Mouse (Mus musculus) forebrain, postnatal 0 days (tissue): ENCODE measurements around the gene Flywch1. TPM values are rescaled to one million over a fixed set of nuclear protein-coding genes. Genes with fewer than 3 reads are reported as not detected.

ENCODE experiments used
- ATAC-seq: fragments of 200-750 bp; cut with Nextera tagmentation; 2 replicates; pipeline ENCODE4 v1.8.0; 2017; ENCODE audit warnings: mild to moderate bottlenecking, moderate library complexity
- DNase-seq: peaks from one replicate; pipeline ENCODE4 v3.0.0-alpha.2; 2015
- H3K27ac ChIP-seq: fragments of 300-500 bp; sonication (generic); 2 replicates; pipeline ENCODE4 v1.5.1; 2014; ENCODE audit warnings: low read depth, mild to moderate bottlenecking, antibody characterized with exemption, low read length, moderate library complexity, mixed read lengths
- H3K27me3 ChIP-seq: fragments of 300-500 bp; sonication (generic); 2 replicates; pipeline ENCODE4 v1.6.1; 2014; ENCODE audit warnings: mild to moderate bottlenecking, low read length, mixed read lengths; ENCODE audit not compliant: insufficient read depth
- H3K36me3 ChIP-seq: fragments of 300-500 bp; sonication (generic); 2 replicates; pipeline ENCODE4 v1.6.1; 2014; ENCODE audit warnings: mild to moderate bottlenecking, moderate library complexity; ENCODE audit not compliant: insufficient read depth
- H3K4me1 ChIP-seq: fragments of 300-500 bp; sonication (generic); 2 replicates; pipeline ENCODE4 v1.6.1; 2014; ENCODE audit warnings: antibody characterized with exemption; ENCODE audit not compliant: insufficient read depth
- H3K4me2 ChIP-seq: fragments of 300-500 bp; sonication (generic); 2 replicates; pipeline ENCODE4 v1.6.1; 2014; ENCODE audit warnings: low read depth, mild to moderate bottlenecking, moderate library complexity
- H3K4me3 ChIP-seq: fragments of 300-500 bp; sonication (generic); 2 replicates; pipeline ENCODE4 v1.5.1; 2014; ENCODE audit warnings: low read depth, low read length, mixed read lengths
- H3K9ac ChIP-seq: fragments of 300-500 bp; sonication (generic); 2 replicates; pipeline ENCODE4 v1.6.1; 2014; ENCODE audit warnings: mild to moderate bottlenecking
- H3K9me3 ChIP-seq: fragments of 300-500 bp; sonication (generic); 2 replicates; pipeline ENCODE4 v1.6.1; 2016; ENCODE audit warnings: low read length
- CTCF ChIP-seq: sonication (generic); IDR thresholded peaks from 2 replicates; pipeline ENCODE4 v1.5.1; 2016; ENCODE audit warnings: antibody characterized with exemption, control low read depth, low read depth
- WGBS: fragments of 180-500 bp; shearing (Covaris S2); extraction: QIAGEN DNeasy Blood & Tissue Kit; methylation state at CpG from one replicate; pipeline ENCODE4 v1.1.7; 2014; 5-methylcytosine and 5-hydroxymethylcytosine counted together
- polyA plus RNA-seq: library from polyadenylated mRNA; unstranded; fragments of >200 nt; fragmentation: Nextera tagmentation; extraction: Ambion mirVana; gene quantifications from 2 replicates; pipeline ENCODE4 v1.2.1, GENCODE M21; 2015
- total RNA-seq: library from RNA; depleted of rRNA; stranded (reverse); fragments of >200 nt; gene quantifications from 2 replicates; pipeline ENCODE4 v1.2.3, GENCODE M21; 2014

The Flywch1 gene
- total and polyA plus RNA-seq, 2 experiments from 2014 or later, result 135 to 189 TPM

GRCm38 (mm10) chr17:23770493-23770892 is 909 bp downstream of the Flywch1 start:
- Histone ChIP-seq H3K9me3 (no peaks in the 10 kb centered on the region), H3K27me3 (no peaks in the 10 kb centered on the region), H3K4me2 (peak overlapping the region; percentile 69), H3K4me3 (peak overlapping the region; percentile 85), H3K4me1 (peaks cover 4% of the 10 kb centered on the region; the same call in 1 of the 2 replicates), H3K27ac (peak overlapping the region; percentile 84), H3K9ac (peak overlapping the region; percentile 91), H3K36me3 (no peaks in the 10 kb centered on the region)
- 4% methylated on average over 2 of the region's 2 CpGs for WGBS
- no peak for TF ChIP-seq CTCF
- ATAC-seq, result no peak
- no peak for DNase-seq

- 80% methylated on average over 11 of the region's 11 CpGs for WGBS
- Histone ChIP-seq H3K27me3 (no peaks in the 10 kb centered on the region), H3K4me3 (no peak overlapping the region), H3K9ac (no peak overlapping the region), H3K27ac (no peak overlapping the region), H3K9me3 (no peaks in the 10 kb centered on the region), H3K4me1 (no peaks in the 10 kb centered on the region), H3K36me3 (peaks cover 44% of the 10 kb centered on the region), H3K4me2 (no peak overlapping the region)
- TF ChIP-seq CTCF, result no peak
- no peak for DNase-seq
- no peak for ATAC-seq
Measured at GRCm38 (mm10) chr17:23762976-23763375, 8.4 kb downstream of the Flywch1 start.

DNA sequence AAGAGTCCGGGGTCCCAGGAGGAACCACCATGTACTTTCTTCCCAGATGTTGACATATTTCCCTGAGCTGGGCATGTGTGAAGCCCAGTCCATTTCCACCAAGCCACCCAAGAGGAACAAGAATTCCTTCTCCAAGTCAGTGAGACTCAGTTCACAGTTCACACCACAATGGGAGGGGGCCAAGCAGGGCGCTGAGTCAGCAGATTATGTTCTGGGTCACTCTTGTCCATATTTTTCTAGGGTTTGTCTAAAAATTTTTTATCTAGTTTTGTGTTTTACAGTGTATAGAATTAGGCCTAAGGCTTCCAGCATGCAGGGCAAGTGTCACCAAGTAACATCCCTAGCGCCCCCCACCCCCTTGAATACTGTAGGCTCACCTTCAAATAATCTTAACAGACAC is 10.2 kb downstream of the Flywch1 start:
- ATAC-seq, result no peak
- Histone ChIP-seq H3K4me2 (no peak overlapping the region), H3K27me3 (no peaks in the 10 kb centered on the region), H3K36me3 (peaks cover 62% of the 10 kb centered on the region), H3K4me3 (no peak overlapping the region), H3K4me1 (no peaks in the 10 kb centered on the region), H3K9ac (no peak overlapping the region), H3K27ac (no peak overlapping the region), H3K9me3 (no peaks in the 10 kb centered on the region)
- no peak for DNase-seq
- no peak for TF ChIP-seq CTCF
- WGBS, result 98% methylated on average over 3 of the region's 3 CpGs

DNA sequence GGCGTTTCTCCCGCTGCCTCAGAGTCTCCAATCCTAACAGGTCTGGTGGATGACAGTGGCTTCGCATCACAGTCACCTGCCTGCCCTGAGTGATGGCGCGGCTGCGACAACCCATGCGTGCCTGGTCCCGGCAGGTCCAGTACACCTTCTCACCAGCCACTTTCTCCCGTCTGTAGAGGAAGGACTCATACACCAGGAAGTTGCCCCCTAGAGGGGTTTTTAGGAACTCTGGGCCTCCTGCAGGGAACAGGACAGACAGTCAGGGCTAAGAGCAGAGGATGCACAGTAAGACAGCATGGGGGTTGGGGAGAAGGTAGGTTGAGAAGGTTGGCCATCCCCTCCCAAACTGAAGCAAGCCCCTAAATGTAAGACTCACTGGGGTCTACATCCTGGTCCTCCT is 11.2 kb downstream of the Flywch1 start:
- H3K4me2 ChIP-seq, result no peak overlapping the region
- no peaks in the 10 kb centered on the region for H3K9me3 ChIP-seq
- H3K4me3 ChIP-seq, result no peak overlapping the region
- TF ChIP-seq CTCF, result no peak
- H3K4me1 ChIP-seq, result no peaks in the 10 kb centered on the region
- no peak overlapping the region for H3K9ac ChIP-seq
- 93% methylated on average over 9 of the region's 9 CpGs for WGBS
- H3K36me3 ChIP-seq, result peaks cover 71% of the 10 kb centered on the region
- DNase-seq (no peak), ATAC-seq (no peak)
- H3K27me3 ChIP-seq, result no peaks in the 10 kb centered on the region
- H3K27ac ChIP-seq, result no peak overlapping the region

- 55% methylated on average over 8 of the region's 8 CpGs for WGBS
- no peaks in the 10 kb centered on the region for H3K9me3 ChIP-seq
- no peak for TF ChIP-seq CTCF
- H3K36me3 ChIP-seq, result peaks cover 72% of the 10 kb centered on the region
- DNase-seq (no peak), ATAC-seq (peak; percentile 21; the same call in 1 of the 2 replicates)
- no peaks in the 10 kb centered on the region for H3K4me1 ChIP-seq
- no peak overlapping the region for H3K4me2 ChIP-seq
- no peaks in the 10 kb centered on the region for H3K27me3 ChIP-seq
- no peak overlapping the region for H3K9ac ChIP-seq
- no peak overlapping the region for H3K27ac ChIP-seq
- no peak overlapping the region for H3K4me3 ChIP-seq
Measured at GRCm38 (mm10) chr17:23758801-23759200, 12.6 kb downstream of the Flywch1 start.

GRCm38 (mm10) chr17:23757581-23757980 is 13.8 kb downstream of the Flywch1 start:
- no peak overlapping the region for H3K4me3 ChIP-seq
- ATAC-seq (no peak), DNase-seq (no peak)
- WGBS, result 93% methylated on average over 9 of the region's 9 CpGs
- TF ChIP-seq CTCF, result no peak
- peaks cover 81% of the 10 kb centered on the region for H3K36me3 ChIP-seq
- H3K4me2 ChIP-seq, result no peak overlapping the region
- H3K9me3 ChIP-seq, result no peaks in the 10 kb centered on the region
- H3K27ac ChIP-seq, result no peak overlapping the region
- no peaks in the 10 kb centered on the region for H3K27me3 ChIP-seq
- no peaks in the 10 kb centered on the region for H3K4me1 ChIP-seq
- H3K9ac ChIP-seq, result no peak overlapping the region

DNA sequence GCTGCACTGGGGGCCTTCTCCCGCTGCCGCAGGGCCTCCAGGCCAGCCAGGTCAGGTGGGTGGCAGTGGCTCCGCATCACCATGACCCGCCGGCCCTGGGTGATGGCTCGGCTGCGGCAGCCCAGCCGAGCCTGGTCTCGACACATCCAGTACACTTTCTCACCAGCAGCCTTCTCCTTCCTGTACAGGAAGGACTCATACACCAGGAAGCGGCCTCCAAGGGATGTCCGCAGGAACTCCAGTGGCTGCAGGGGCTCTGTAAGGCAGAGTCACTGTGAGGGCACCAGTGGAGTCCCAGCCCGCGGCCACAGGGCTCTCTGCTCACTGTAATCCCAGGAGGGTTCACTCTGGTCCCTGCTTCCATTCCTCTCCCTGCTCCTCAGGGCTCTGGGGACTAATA is 15.7 kb downstream of the Flywch1 start:
- no peak overlapping the region for H3K4me2 ChIP-seq
- WGBS, result 92% methylated on average over 13 of the region's 13 CpGs
- ATAC-seq, result no peak
- no peak overlapping the region for H3K27ac ChIP-seq
- H3K27me3 ChIP-seq, result no peaks in the 10 kb centered on the region
- no peaks in the 10 kb centered on the region for H3K4me1 ChIP-seq
- H3K36me3 ChIP-seq, result peaks cover 80% of the 10 kb centered on the region
- H3K9ac ChIP-seq, result no peak overlapping the region
- no peak for DNase-seq
- no peak for TF ChIP-seq CTCF
- no peak overlapping the region for H3K4me3 ChIP-seq
- H3K9me3 ChIP-seq, result no peaks in the 10 kb centered on the region
